Mouse (Mus musculus) thymus, postnatal 10 days (tissue): ENCODE data around the gene Phf21a.

Experiments
- DNase-seq, 2 experiments: peaks; one replicate each; pipeline ENCODE4 v3.0.0; 2021; ENCODE audit warnings: low spot score in 2 of 2

The Phf21a gene

DNA sequence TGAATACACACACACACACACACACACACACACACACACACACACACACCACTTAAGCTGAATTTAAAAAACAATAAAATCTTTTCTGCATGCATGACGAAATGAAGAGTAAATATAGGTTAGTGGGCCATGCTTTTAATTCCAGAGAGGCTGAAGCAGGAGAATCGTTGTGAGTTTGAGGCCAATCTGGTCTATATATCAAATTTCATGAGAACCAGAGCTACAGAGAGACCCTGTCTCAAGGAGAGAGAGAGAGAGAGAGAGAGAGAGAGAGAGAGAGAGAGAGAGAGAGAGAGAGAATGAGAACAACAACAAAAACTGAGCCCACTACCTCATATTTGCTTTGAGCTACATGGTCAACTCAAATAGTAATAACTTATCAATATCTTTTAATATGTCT is at the start of gene Phf21a:
TSS of gene Phf21a (plus strand) at position 301 of the 400 bp plus-strand sequence.
- no peak for DNase-seq

DNA sequence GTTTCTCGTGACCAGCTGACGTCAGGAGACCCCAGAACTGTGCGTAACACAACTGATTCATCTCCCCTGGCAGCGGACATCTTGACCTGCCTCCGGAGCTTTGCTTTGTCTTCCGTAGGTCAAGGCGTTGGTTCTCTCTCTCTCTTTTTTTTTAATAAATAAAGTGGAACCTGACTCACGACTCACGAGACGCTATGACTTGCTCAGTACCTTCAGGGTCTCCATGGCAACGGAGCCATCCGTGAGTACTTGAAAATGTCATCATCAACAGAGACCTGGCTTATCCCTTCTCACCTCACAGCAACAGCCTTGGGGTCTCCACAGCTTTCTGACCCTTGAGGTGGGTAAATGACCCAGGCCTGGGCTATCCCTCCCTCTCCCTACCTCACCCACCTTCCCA is 49.6 kb upstream of the Phf21a start:
- no peak for DNase-seq

GRCm38 (mm10) chr2:92047601-92048000 is 45.3 kb upstream of the Phf21a start:
- no peak for DNase-seq

- DNase-seq: no peak
Observed at GRCm38 (mm10) chr2:92048034-92048690, 44.8 kb upstream of the Phf21a start.

DNA sequence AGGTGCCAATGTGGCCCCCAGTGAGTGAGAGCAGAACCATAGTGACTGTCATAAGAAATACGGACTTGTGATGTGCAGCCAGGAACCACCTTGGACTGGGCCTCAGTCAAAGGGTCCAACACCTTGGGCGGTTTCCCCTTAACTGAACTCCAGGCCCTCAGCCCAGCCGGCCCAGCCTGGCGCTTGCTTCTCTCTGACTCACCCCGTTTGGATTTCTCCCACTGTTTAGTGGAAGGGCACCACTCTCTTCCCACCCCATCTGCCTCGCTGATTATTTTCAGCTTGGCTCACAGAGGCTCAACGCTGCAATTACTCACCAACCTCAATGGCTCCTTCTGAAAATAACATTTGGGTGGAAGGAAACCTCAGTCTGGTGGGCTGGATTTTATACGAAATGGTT is 40.7 kb upstream of the Phf21a start:
- no peak for DNase-seq

DNA sequence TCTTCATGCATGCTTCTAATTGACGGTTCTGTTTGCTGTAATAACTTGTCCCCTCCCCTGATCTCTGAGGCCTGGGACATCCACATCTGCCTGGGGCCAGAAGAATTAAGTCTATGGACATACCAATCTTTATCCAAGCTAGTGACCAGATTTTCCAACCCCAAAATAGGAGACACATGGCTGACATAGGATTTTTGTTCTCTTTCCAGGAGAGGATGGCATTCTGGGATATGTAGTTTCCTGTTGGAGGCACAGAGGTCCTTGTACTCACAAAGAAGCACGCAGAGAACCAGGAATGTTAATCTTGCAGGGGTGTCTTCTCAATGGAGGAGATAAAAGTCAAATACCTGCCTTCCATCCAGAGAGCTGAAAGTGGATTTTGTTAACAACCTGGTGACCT is 40.2 kb upstream of the Phf21a start:
- no peak for DNase-seq

DNA sequence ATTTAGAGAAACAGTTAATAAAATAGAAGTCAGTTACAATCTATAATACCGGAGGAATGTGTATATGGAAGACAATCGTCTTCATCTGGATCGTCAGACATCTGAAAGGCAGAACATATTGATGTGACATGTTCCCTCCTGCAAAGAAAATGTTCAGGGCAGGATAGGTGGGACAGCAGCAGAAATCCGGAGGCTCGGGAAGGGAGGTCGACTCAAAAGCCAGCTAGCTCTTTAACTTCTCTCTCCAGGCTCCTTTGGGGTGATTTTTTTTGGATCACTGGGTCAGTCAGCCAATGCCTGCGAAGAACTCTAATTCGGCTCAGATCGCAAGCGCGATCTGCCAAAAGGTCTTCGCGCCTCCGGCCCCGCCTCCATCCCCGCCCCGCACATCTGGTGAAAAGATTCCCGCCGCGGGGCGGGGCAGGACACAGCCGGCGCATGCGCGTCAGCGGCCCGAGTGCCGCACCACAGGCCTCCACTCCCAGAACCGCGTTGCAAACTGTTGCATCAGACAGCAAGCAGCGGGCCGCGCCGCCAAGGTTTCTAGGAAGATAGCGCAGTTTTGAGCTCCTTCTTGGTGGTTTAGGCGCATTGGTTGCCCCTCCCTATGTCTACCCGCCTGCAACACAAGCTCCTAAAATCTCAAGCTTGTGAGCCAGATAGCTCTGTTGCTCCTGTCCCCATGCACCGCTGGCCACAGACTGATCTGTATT is 37.7 kb upstream of the Phf21a start:
- peak; percentile 83 to 89 for DNase-seq

- peak; percentile 37 for DNase-seq
Observed at GRCm38 (mm10) chr2:92055831-92056236, 37.1 kb upstream of the Phf21a start.

GRCm38 (mm10) chr2:92056760-92057159 is 36.2 kb upstream of the Phf21a start:
- DNase-seq: no peak

DNA sequence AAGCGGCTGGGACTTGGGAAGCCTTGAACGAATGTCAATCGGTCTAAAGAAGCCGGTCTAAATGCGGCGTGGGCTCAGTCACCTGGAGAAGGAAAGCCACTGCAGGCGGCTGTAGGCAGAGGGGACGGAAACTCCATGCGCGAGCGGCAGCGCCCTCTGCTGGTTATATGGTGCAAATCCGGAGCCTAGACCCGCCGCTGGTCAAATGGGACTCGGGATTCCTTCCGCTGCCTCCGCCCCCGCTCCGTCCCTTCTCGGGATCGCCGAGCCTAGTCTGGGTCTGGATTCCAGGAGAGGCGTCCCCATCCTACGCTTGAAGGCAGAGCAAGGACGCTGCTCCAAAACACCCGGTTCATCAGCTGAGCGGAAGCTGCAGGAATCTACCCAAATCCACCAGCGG is 34.4 kb upstream of the Phf21a start:
- peak; percentile 60 to 86 for DNase-seq

- DNase-seq: no peak
Observed at GRCm38 (mm10) chr2:92058936-92059335, 34.0 kb upstream of the Phf21a start.

DNA sequence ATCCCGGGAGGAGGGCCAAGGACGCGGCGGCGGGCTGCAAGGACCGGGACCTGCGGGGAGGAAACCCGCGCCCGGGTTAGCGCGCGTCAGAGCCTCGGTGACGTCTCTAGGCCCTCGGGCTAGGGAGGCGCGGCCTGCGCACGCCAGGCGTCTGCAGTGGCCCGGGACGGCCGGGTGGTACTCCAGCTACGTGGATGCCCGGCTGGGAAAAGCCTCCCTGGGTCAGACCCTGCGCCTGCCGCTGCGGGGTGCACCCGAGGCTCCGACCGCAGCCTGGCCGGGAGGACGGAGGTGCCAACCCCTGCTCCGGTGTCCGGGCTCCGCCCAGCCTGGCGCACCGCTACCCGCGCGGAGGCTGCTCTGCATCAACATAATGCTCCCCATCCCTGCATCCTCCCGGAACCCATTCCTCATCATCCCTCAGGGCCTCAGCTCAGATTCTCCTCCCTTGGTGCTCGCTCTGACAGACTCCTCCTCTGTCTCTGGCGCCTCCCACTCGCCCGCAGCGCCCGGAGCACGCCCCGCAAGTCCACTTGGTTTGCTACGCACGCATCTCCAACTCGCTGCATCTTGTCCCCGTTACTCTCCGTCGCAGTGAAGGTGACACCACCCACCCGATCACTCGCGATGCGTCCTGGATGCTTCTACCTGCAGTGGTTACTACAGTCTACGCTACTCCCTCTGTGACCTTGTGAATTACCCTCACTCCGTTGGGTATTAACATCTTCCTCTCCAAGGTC is 33.3 kb upstream of the Phf21a start:
- DNase-seq: peak; percentile 5 to 25

DNA sequence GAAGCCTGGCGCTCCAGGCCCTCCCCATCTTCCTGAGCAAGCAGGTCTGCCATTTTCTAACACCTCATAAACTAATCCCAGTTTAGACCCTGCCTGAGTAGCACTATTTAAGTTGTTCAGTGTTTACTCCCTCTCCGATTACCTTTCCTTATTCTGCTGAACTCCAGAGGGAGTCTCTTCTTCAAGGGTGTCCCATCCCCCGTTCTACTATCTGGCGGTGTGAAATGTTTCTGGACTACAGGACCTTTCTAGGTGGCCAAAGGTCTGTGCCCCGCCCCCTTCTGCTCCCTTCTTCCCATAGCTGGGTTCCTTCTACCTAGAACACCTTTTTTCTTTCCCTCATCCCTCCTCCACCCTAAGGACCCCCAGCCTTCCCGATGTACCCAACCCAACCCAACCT is 32.6 kb upstream of the Phf21a start:
- no peak for DNase-seq

GRCm38 (mm10) chr2:92061337-92061736 is 31.6 kb upstream of the Phf21a start:
- DNase-seq: no peak

DNA sequence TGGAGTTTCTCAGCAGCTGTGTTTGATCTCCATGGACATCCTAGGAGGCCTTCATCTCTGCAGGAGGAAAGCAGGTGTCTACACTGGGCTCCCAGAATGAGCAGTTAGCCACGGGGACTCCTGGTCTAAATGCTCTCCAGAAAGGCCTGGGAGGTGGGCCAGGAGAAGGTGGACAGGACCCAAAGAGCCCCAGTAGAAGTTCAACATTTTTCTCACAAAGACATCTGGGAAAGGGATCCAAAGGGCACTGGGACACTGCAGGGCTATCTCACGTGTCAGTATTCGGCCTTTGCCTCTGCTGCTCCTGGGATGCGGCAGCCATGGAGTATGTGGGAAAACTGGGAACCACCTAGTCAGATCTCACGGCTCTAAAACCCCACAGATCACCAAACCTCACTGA is 29.8 kb upstream of the Phf21a start:
- no peak for DNase-seq

- no peak for DNase-seq
Observed at GRCm38 (mm10) chr2:92065269-92065888, 27.5 kb upstream of the Phf21a start.

- DNase-seq: no peak
Observed at GRCm38 (mm10) chr2:92065938-92066337, 27.0 kb upstream of the Phf21a start.

- DNase-seq: no peak
Observed at GRCm38 (mm10) chr2:92066899-92067298, 26.0 kb upstream of the Phf21a start.

- DNase-seq: no peak
Observed at GRCm38 (mm10) chr2:92067600-92067999, 25.3 kb upstream of the Phf21a start.

DNA sequence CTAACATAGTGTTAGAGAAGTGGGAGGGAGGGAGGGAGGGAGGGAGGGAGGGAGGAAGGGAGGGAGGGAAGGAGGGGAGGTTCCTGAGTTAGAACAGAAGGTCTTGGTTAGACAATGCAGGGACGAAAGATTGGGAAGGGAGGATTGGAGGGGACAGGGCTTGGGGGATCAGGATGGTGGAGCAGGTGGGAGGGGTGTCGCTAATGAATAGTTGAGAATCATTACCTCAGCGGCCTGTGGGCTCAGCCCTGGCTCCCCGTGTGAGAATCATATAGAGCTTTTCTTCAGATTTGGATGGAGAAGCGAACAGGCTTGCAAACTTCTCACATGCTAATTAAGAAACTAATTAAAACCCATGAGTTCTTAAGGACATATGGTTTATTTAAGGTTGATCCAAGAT is 23.3 kb upstream of the Phf21a start:
- DNase-seq: no peak

- no peak for DNase-seq
Observed at GRCm38 (mm10) chr2:92071143-92071542, 21.8 kb upstream of the Phf21a start.

GRCm38 (mm10) chr2:92076086-92076692 is 16.7 kb upstream of the Phf21a start:
- no peak for DNase-seq
